Mouse (Mus musculus): ENCODE measurements around the gene Ankrd44. TPM values are rescaled to one million over a fixed set of nuclear protein-coding genes. Genes with fewer than 3 reads are reported as not detected.

The Ankrd44 gene
- total and polyA plus RNA-seq, 3 experiments, result 10.2 to 10.7 (median 10.2) TPM

GRCm38 (mm10) chr1:54740936-54741335, 185.3 kb downstream of the Ankrd44 start:
- H3K27ac ChIP-seq, result no peak overlapping the region
- no peaks in the 10 kb centered on the region for H3K79me2 ChIP-seq (replicated peaks; ENCODE audit: control insufficient read depth, insufficient read depth, low read length)
- H3K27me3 ChIP-seq (ENCODE audit: control insufficient read depth, insufficient read depth, low read length), result no peaks in the 10 kb centered on the region
- WGBS, result 30% methylated on average over 5 of the region's 5 CpGs
- peaks cover 2% of the 10 kb centered on the region; the same call in 1 of the 2 replicates for H3K36me3 ChIP-seq (ENCODE audit: control insufficient read depth, insufficient read depth, low read length)
- TF ChIP-seq EP300 (IDR thresholded peaks at IDR 0.05; ENCODE audit: insufficient read depth, low read depth, low read length) (no peak), POLR2A (IDR thresholded peaks at IDR 0.05; ENCODE audit: insufficient read depth, low read depth, low read length) (no peak), CTCF (IDR thresholded peaks at IDR 0.05) (no peak)
- H3K9ac ChIP-seq (ENCODE audit: low read depth, low read length), result no peak overlapping the region
- intact Hi-C loops (cut with DNase I), result no loop called here
- peaks cover 2% of the 10 kb centered on the region for H3K4me1 ChIP-seq (ENCODE audit: control insufficient read depth, insufficient read depth, low read length)
- DNase-seq, result peak in 1 of 2 experiments; percentile 36
- H3K4me3 ChIP-seq, result no peak overlapping the region

DNA sequence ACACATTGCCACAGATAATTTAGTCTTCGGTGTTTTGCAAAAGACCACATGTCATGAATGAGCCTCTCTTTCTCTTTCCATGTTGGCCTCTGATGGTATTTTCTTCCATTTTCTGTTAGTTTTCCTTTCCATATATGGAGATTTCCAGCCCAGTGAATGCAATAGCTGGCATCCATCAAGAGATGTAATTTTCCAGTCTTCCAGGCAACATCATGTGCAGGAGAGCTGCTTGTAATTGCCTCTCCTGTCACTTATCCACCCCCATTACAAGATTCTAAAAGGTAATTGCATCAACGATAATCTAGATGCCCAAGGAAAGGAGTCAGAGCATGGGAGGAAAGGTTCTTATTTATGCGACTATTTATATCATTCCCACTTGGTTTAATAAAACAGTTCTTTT, 188.7 kb downstream of the Ankrd44 start:
- 91% methylated on average over 3 of the region's 3 CpGs for WGBS
- no peak for TF ChIP-seq EP300 (IDR thresholded peaks at IDR 0.05; ENCODE audit: insufficient read depth, low read depth, low read length)
- no peak for TF ChIP-seq CTCF (IDR thresholded peaks at IDR 0.05)
- no peak for TF ChIP-seq POLR2A (IDR thresholded peaks at IDR 0.05; ENCODE audit: insufficient read depth, low read depth, low read length)
- H3K79me2 ChIP-seq (replicated peaks; ENCODE audit: control insufficient read depth, insufficient read depth, low read length), result no peaks in the 10 kb centered on the region
- DNase-seq, result no peak
- intact Hi-C loops (cut with DNase I), result no loop called here
- H3K36me3 ChIP-seq (ENCODE audit: control insufficient read depth, insufficient read depth, low read length), result peaks cover 2% of the 10 kb centered on the region; the same call in 1 of the 2 replicates
- H3K27ac ChIP-seq, result no peak overlapping the region
- no peak overlapping the region for H3K9ac ChIP-seq (ENCODE audit: low read depth, low read length)
- H3K27me3 ChIP-seq (ENCODE audit: control insufficient read depth, insufficient read depth, low read length), result no peaks in the 10 kb centered on the region
- peaks cover 2% of the 10 kb centered on the region for H3K4me1 ChIP-seq (ENCODE audit: control insufficient read depth, insufficient read depth, low read length)
- H3K4me3 ChIP-seq, result no peak overlapping the region

GRCm38 (mm10) chr1:54734917-54735664, 191.1 kb downstream of the Ankrd44 start:
- H3K27me3 ChIP-seq (ENCODE audit: control insufficient read depth, insufficient read depth, low read length), result no peaks in the 10 kb centered on the region
- no peak overlapping the region for H3K9ac ChIP-seq (ENCODE audit: low read depth, low read length)
- H3K36me3 ChIP-seq (ENCODE audit: control insufficient read depth, insufficient read depth, low read length), result no peaks in the 10 kb centered on the region
- intact Hi-C loops (cut with DNase I), result no loop called here
- 77% methylated on average over 17 of the region's 17 CpGs for WGBS
- H3K27ac ChIP-seq, result no peak overlapping the region
- DNase-seq, result no peak
- no peaks in the 10 kb centered on the region for H3K79me2 ChIP-seq (replicated peaks; ENCODE audit: control insufficient read depth, insufficient read depth, low read length)
- no peak overlapping the region for H3K4me3 ChIP-seq
- TF ChIP-seq EP300 (IDR thresholded peaks at IDR 0.05; ENCODE audit: insufficient read depth, low read depth, low read length) (no peak), CTCF (IDR thresholded peaks at IDR 0.05) (no peak), POLR2A (IDR thresholded peaks at IDR 0.05; ENCODE audit: insufficient read depth, low read depth, low read length) (no peak)
- no peaks in the 10 kb centered on the region for H3K4me1 ChIP-seq (ENCODE audit: control insufficient read depth, insufficient read depth, low read length)

DNA sequence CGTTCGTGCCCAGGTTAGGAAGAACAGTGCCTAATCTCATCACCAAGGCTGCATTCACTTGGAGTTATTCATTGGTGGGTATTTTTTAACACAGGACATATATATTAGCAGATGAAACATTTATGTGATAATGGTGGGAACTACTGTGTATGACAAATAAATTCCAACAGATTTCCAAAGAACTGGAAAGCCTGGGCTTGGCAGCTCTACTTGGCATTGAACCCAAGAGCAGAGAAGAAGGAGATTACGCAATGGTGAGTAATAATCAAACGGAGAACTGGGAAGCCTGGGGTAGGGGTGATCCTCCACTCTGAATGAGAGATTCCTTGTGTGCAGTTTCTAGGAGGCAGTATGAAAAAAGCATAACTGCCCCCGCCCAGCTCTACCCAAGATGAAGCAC, 196.9 kb downstream of the Ankrd44 start:
- TF ChIP-seq CTCF (IDR thresholded peaks at IDR 0.05) (no peak), POLR2A (IDR thresholded peaks at IDR 0.05; ENCODE audit: insufficient read depth, low read depth, low read length) (no peak), EP300 (IDR thresholded peaks at IDR 0.05; ENCODE audit: insufficient read depth, low read depth, low read length) (no peak)
- DNase-seq, result peak; percentile 45 to 49
- WGBS, result 85% methylated on average over 5 of the region's 5 CpGs

DNA sequence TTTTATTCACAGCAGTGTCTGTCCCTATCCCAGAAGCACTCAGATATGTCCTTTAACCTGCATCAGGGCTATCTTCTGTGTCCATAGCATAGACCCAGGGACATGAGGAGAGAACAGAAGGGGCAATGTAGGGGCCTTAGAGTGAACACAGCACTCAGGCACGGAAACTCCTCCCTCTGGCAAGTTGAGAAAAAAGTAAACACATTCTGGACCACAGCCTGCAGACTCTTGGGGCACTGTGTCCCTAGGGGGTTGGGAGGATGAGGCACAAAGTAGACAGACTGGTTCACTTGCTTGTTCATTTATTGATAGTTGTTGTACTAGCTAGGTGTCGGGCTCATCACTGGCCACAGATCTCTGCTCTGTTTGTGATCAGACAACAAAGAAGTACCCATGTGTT, 199.6 kb downstream of the Ankrd44 start:
- WGBS, result 78% methylated on average over 2 of the region's 2 CpGs
- TF ChIP-seq CTCF (IDR thresholded peaks at IDR 0.05) (no peak), EP300 (IDR thresholded peaks at IDR 0.05; ENCODE audit: insufficient read depth, low read depth, low read length) (no peak), POLR2A (IDR thresholded peaks at IDR 0.05; ENCODE audit: insufficient read depth, low read depth, low read length) (no peak)
- intact Hi-C loops (cut with DNase I), result no loop called here

More for the DNA sequence above, 196.9 kb downstream of the Ankrd44 start:
- Histone ChIP-seq H3K4me3 (no peak overlapping the region), H3K27ac (no peak overlapping the region), H3K9ac (ENCODE audit: low read depth, low read length) (no peak overlapping the region), H3K4me1 (ENCODE audit: control insufficient read depth, insufficient read depth, low read length) (peaks cover 1% of the 10 kb centered on the region; the same call in 1 of the 2 replicates), H3K79me2 (replicated peaks; ENCODE audit: control insufficient read depth, insufficient read depth, low read length) (no peaks in the 10 kb centered on the region), H3K36me3 (ENCODE audit: control insufficient read depth, insufficient read depth, low read length) (0 out of 2 replicates have a peak, but pooled peaks cover 2% of the 10 kb centered on the region), H3K27me3 (ENCODE audit: control insufficient read depth, insufficient read depth, low read length) (no peaks in the 10 kb centered on the region)
- intact Hi-C loops (cut with DNase I), result no loop called here

DNA sequence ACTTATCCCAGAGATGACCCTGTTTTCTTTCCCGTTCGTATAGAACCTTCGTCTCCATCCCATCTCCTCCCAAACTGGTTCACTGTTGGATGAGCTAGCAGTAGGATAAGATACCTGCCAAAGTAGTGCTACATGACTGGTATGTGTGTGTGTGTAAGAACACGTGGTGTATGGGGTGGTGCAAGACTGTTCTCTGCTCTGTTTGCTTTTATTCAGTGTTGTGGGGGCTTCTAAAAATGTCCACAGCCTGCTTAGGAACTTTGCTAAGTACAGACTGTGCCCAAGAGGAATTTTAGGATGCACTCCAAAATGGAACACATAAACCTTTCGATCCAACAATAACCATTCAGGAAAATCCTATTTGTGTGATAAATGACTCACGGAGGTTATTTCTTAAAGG, 209.3 kb downstream of the Ankrd44 start:
- DNase-seq, result no peak
- H3K36me3 ChIP-seq (ENCODE audit: control insufficient read depth, insufficient read depth, low read length), result peaks cover 11% of the 10 kb centered on the region
- H3K4me1 ChIP-seq (ENCODE audit: control insufficient read depth, insufficient read depth, low read length), result peaks cover 10% of the 10 kb centered on the region
- TF ChIP-seq POLR2A (IDR thresholded peaks at IDR 0.05; ENCODE audit: insufficient read depth, low read depth, low read length) (no peak), EP300 (IDR thresholded peaks at IDR 0.05; ENCODE audit: insufficient read depth, low read depth, low read length) (no peak), CTCF (IDR thresholded peaks at IDR 0.05) (no peak)
- no peak overlapping the region for H3K27ac ChIP-seq
- intact Hi-C loops (cut with DNase I), result no loop called here
- 87% methylated on average over 6 of the region's 6 CpGs for WGBS
- H3K4me3 ChIP-seq, result no peak overlapping the region
- H3K27me3 ChIP-seq (ENCODE audit: control insufficient read depth, insufficient read depth, low read length), result no peaks in the 10 kb centered on the region
- H3K79me2 ChIP-seq (replicated peaks; ENCODE audit: control insufficient read depth, insufficient read depth, low read length), result no peaks in the 10 kb centered on the region
- H3K9ac ChIP-seq (ENCODE audit: low read depth, low read length), result no peak overlapping the region

More for the DNA sequence above, 199.6 kb downstream of the Ankrd44 start:
- Histone ChIP-seq H3K4me3 (no peak overlapping the region), H3K79me2 (replicated peaks; ENCODE audit: control insufficient read depth, insufficient read depth, low read length) (no peaks in the 10 kb centered on the region), H3K27ac (no peak overlapping the region), H3K36me3 (ENCODE audit: control insufficient read depth, insufficient read depth, low read length) (0 out of 2 replicates have a peak, but pooled peaks cover 2% of the 10 kb centered on the region), H3K9ac (ENCODE audit: low read depth, low read length) (no peak overlapping the region), H3K4me1 (ENCODE audit: control insufficient read depth, insufficient read depth, low read length) (peaks cover 1% of the 10 kb centered on the region; the same call in 1 of the 2 replicates), H3K27me3 (ENCODE audit: control insufficient read depth, insufficient read depth, low read length) (no peaks in the 10 kb centered on the region)
- DNase-seq, result no peak

Measured in heart, adult 2 months (tissue).